Mouse (Mus musculus) liver, postnatal 0 days (tissue): Measurements from ENCODE around the gene Mars. TPM values are rescaled to one million over a fixed set of nuclear protein-coding genes. Genes with fewer than 3 reads are reported as not detected.

Experiments
- ATAC-seq: fragments of 200-750 bp; cut with Nextera tagmentation; 2 replicates; pipeline ENCODE4 v1.8.0; 2017; ENCODE audit warnings: mild to moderate bottlenecking, moderate library complexity
- DNase-seq: peaks from one replicate; pipeline ENCODE4 v3.0.0-alpha.2; 2016
- H3K27ac ChIP-seq: fragments of 300-500 bp; sonication (generic); 2 replicates; pipeline ENCODE4 v1.5.1; 2014; ENCODE audit warnings: antibody characterized with exemption, moderate library complexity, mild to moderate bottlenecking, low read depth
- H3K27me3 ChIP-seq: fragments of 300-500 bp; sonication (generic); 2 replicates; pipeline ENCODE4 v1.6.1; 2014; ENCODE audit warnings: low read length, control low read depth, mixed read lengths; ENCODE audit not compliant: insufficient read depth
- H3K36me3 ChIP-seq: fragments of 300-500 bp; sonication (generic); replicated peaks from 2 replicates; pipeline ENCODE4 v1.6.1; 2014; ENCODE audit warnings: mild to moderate bottlenecking, control low read depth, low read length, moderate library complexity, mixed read lengths; ENCODE audit not compliant: insufficient read depth
- H3K4me1 ChIP-seq: fragments of 300-500 bp; sonication (generic); 2 replicates; pipeline ENCODE4 v1.6.1; 2014; ENCODE audit warnings: antibody characterized with exemption, mild to moderate bottlenecking, control low read depth; ENCODE audit not compliant: insufficient read depth
- H3K4me2 ChIP-seq: fragments of 300-500 bp; sonication (generic); 2 replicates; pipeline ENCODE4 v1.6.1; 2014; ENCODE audit warnings: low read depth, mild to moderate bottlenecking, low read length, moderate library complexity, mixed read lengths
- H3K4me3 ChIP-seq: fragments of 300-500 bp; sonication (generic); 2 replicates; pipeline ENCODE4 v1.5.1; 2014; ENCODE audit warnings: low read depth, low read length
- H3K9ac ChIP-seq: fragments of 300-500 bp; sonication (generic); replicated peaks from 2 replicates; pipeline ENCODE4 v1.6.1; 2014; ENCODE audit warnings: mild to moderate bottlenecking, moderate library complexity
- H3K9me3 ChIP-seq: fragments of 300-500 bp; sonication (generic); 2 replicates; pipeline ENCODE4 v1.6.1; 2016; ENCODE audit warnings: mild to moderate bottlenecking, control low read depth, low read length, mixed read lengths
- CTCF ChIP-seq: sonication (generic); IDR thresholded peaks from 2 replicates; pipeline ENCODE4 v1.5.1; 2016; ENCODE audit warnings: antibody characterized with exemption, low read depth
- EP300 ChIP-seq: IDR thresholded peaks from 2 replicates; pipeline ENCODE4 v1.6.1; 2016; ENCODE audit warnings: antibody characterized with exemption, low read depth, mild to moderate bottlenecking
- WGBS: fragments of 180-500 bp; shearing (Covaris S2); extraction: QIAGEN DNeasy Blood & Tissue Kit; methylation state at CpG from one replicate; pipeline ENCODE4 v1.1.7; 2014; ENCODE audit not compliant: insufficient replicate concordance; 5-methylcytosine and 5-hydroxymethylcytosine counted together
- polyA plus RNA-seq: library from polyadenylated mRNA; unstranded; fragments of >200 nt; fragmentation: Nextera tagmentation; extraction: Ambion mirVana; gene quantifications from 2 replicates; pipeline ENCODE4 v1.2.1, GENCODE M21; 2015

Gene Mars
- polyA plus RNA-seq, 1 experiment from 2014 or later: 62.3 TPM

- TF ChIP-seq EP300 (no peak), CTCF (no peak)
- H3K27ac ChIP-seq: no peak overlapping the region
Measured at GRCm38 (mm10) chr10:127250810-127251209, 60.8 kb downstream of the Mars start.

More at GRCm38 (mm10) chr10:127250810-127251209, 60.8 kb downstream of the Mars start:
- H3K4me2 ChIP-seq: no peak overlapping the region
- no peaks in the 10 kb centered on the region for H3K36me3 ChIP-seq
- DNase-seq (no peak), ATAC-seq (no peak)
- H3K9me3 ChIP-seq: no peaks in the 10 kb centered on the region
- no peak overlapping the region for H3K4me3 ChIP-seq
- no peaks in the 10 kb centered on the region for H3K4me1 ChIP-seq
- no peaks in the 10 kb centered on the region; the same call in 1 of the 2 replicates for H3K27me3 ChIP-seq
- H3K9ac ChIP-seq: no peak overlapping the region
- 45% methylated on average over 5 of the region's 5 CpGs for WGBS

Other genes with a start within 250 kb of the Mars start
- gene Cdk4, start 248.3 kb downstream of the Mars start, polyA plus RNA-seq: 209 and 225 TPM in 2 replicates
- gene Tspan31, start 241.5 kb downstream of the Mars start, polyA plus RNA-seq: 224 and 230 TPM in 2 replicates
- gene Agap2, start 236.5 kb downstream of the Mars start, polyA plus RNA-seq: 0.33 and 0.88 TPM in 2 replicates
- 78.8 and 81.4 TPM in 2 replicates for gene Os9, start 190.7 kb downstream of the Mars start, polyA plus RNA-seq
- 27.2 and 32.2 TPM in 2 replicates for gene B4galnt1, start 146.6 kb downstream of the Mars start, polyA plus RNA-seq
- gene Slc26a10, start 131.1 kb downstream of the Mars start, polyA plus RNA-seq: 2.0 TPM in 2 replicates
- 1.9 and 2.6 TPM in 2 replicates for gene Arhgef25, start 121.7 kb downstream of the Mars start, polyA plus RNA-seq
- gene Dtx3, start 116.1 kb downstream of the Mars start, polyA plus RNA-seq: 8.8 and 8.9 TPM in 2 replicates
- 14.7 and 17.7 TPM in 2 replicates for gene Pip4k2c, start 100.2 kb downstream of the Mars start, polyA plus RNA-seq
- gene Kif5a, start 48.4 kb downstream of the Mars start, polyA plus RNA-seq: 0.06 TPM in 2 replicates
- gene Dctn2, start 45.4 kb downstream of the Mars start, polyA plus RNA-seq: 65.3 and 67.4 TPM in 2 replicates
- 5.3 and 5.7 TPM in 2 replicates for gene Mbd6, start 22.8 kb downstream of the Mars start, polyA plus RNA-seq
- gene Arhgap9, start 10.2 kb upstream of the Mars start, polyA plus RNA-seq: 13.5 and 14.8 TPM in 2 replicates
- gene Gli1, start 30.2 kb upstream of the Mars start, polyA plus RNA-seq: 0.04 TPM in 2 replicates
- gene Inhbe, start 42.6 kb upstream of the Mars start, polyA plus RNA-seq: 18.4 and 29.0 TPM in 2 replicates
- 21.0 and 27.2 TPM in 2 replicates for gene Inhbc, start 58.6 kb upstream of the Mars start, polyA plus RNA-seq
- gene R3hdm2, start 68.5 kb upstream of the Mars start, polyA plus RNA-seq: 16.6 and 17.3 TPM in 2 replicates
- gene Stac3, start 189.9 kb upstream of the Mars start, polyA plus RNA-seq: 0.21 and 0.57 TPM in 2 replicates
- 13.1 and 23.1 TPM in 2 replicates for gene Ndufa4l2, start 203.2 kb upstream of the Mars start, polyA plus RNA-seq
- gene Shmt2, start 210.7 kb upstream of the Mars start, polyA plus RNA-seq: 62.6 and 75.0 TPM in 2 replicates
- not detected in 2 replicates for gene Nxph4, start 222.8 kb upstream of the Mars start, polyA plus RNA-seq